Mouse (Mus musculus): Measurements from ENCODE around the gene Bean1. TPM values are rescaled to one million over a fixed set of nuclear protein-coding genes. Genes with fewer than 3 reads are reported as not detected.
A peak's percentile ranks its signal among the peaks of the same experiment; 100 is the strongest.

The Bean1 gene
- total and polyA plus RNA-seq, 3 experiments, result not detected

DNA sequence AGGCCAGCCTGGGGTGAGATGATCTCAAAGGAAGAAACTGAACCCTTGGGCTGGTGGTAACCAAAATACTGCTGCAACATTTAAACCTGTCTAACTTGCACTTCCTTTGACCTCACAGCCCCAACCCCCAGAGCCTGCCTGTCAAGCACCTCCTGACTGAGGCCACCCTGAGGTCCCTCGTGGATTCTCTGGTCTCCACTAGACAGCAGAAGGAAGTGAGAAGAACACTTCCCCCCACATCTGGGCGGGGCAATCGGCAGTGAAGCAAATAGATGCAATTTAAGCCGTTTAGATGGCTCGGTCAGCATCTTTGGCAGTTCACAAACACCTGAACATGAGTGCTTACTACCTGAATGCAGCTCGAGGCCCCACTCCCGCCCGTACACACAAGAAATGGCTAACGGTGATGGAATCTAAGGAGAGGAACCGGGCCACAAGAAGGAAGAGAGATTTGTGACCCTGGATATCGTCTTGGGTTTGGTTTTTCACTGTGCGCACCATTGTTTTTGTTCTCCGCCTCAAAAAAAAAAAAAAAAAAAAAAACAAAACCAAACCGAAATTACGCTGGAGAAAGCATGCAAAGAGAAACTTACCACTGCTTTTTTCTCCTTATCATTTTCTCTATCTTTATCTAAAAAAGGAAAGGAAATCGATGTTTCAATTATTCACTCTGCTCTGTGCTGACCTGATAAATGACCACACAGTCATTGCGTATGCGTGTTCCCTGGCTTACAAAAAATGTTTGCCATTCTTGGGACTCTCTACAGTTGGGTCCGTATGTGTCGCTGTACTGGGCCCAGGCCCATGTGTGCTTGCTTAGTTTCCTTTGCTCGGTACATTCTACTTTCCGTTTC lies 77.0 kb downstream of the Bean1 start:
- peaks cover 10 to 37% of the 10 kb centered on the region in 2 experiments for H3K4me1 ChIP-seq (ENCODE audit: control insufficient read depth in 1 of 2, insufficient read depth in 2 of 2, low read length in 2 of 2)
- peak overlapping the region; percentile 74 for H3K27ac ChIP-seq (ENCODE audit: control insufficient read depth, low read depth, low read length)
- H3K79me2 ChIP-seq (ENCODE audit: control insufficient read depth, insufficient read depth, low read length, poor library complexity), result peaks cover 7% of the 10 kb centered on the region
- no peaks in the 10 kb centered on the region for H3K27me3 ChIP-seq (ENCODE audit: control insufficient read depth in 1 of 2, insufficient read depth in 2 of 2, low read length in 2 of 2)
- H3K4me3 ChIP-seq (ENCODE audit: control insufficient read depth in 1 of 2, insufficient read depth in 1 of 2, low read depth in 2 of 2, low read length in 2 of 2), result peak overlapping the region; percentile 90 to 94
- peak overlapping the region; percentile 91 for H3K9ac ChIP-seq (ENCODE audit: control insufficient read depth, low read depth, low read length, poor library complexity, severe bottlenecking)
- peak; percentile 78 for DNase-seq (ENCODE audit: low read depth, low spot score)
- H3K9me3 ChIP-seq (replicated peaks; ENCODE audit: insufficient read depth, low read length), result no peaks in the 10 kb centered on the region
- peaks cover 0 to 18% of the 10 kb centered on the region in 2 experiments; a peak in 2 of 4 replicates for H3K36me3 ChIP-seq (ENCODE audit: control insufficient read depth in 1 of 2, insufficient read depth in 2 of 2, low read length in 2 of 2)
- TF ChIP-seq CHD1 (IDR thresholded peaks at IDR 0.05; ENCODE audit: low read depth, low read length), result peak; percentile 92; the same call in 1 of the 2 replicates
- 0 out of 2 replicates have a peak, but pooled peaks have one; percentile 28 for TF ChIP-seq MYC (IDR thresholded peaks at IDR 0.05; ENCODE audit: low read depth, low read length)
- TF ChIP-seq USF2 (IDR thresholded peaks at IDR 0.05; ENCODE audit: borderline replicate concordance in 1 of 2, insufficient read depth in 1 of 2, low read depth in 1 of 2, low read length in 2 of 2), result no peak
- peak in 1 of 2 experiments; percentile 32; a peak in 1 of 4 replicates for TF ChIP-seq EP300 (IDR thresholded peaks at IDR 0.05; ENCODE audit: low read depth in 1 of 2, low read length in 2 of 2)
- TF ChIP-seq MEF2A (IDR thresholded peaks at IDR 0.05; ENCODE audit: extremely low read depth, insufficient replicate concordance, low read depth, low read length, poor library complexity, severe bottlenecking), result no peak
- peak; percentile 0; the same call in 1 of the 2 replicates for TF ChIP-seq MXI1 (IDR thresholded peaks at IDR 0.05; ENCODE audit: low read depth, low read length)
- TF ChIP-seq POLR2A (IDR thresholded peaks at IDR 0.05; ENCODE audit: control insufficient read depth in 1 of 2, insufficient read depth in 1 of 2, low read depth in 1 of 2, low read length in 2 of 2, poor library complexity in 1 of 2), result peak; percentile 40 to 41; a peak in 1 of 4 replicates
- TF ChIP-seq SIN3A (IDR thresholded peaks at IDR 0.05; ENCODE audit: low read length), result peak; percentile 13
- peak; percentile 26; the same call in 1 of the 2 replicates for TF ChIP-seq MAX (IDR thresholded peaks at IDR 0.05; ENCODE audit: low read length)
- TF ChIP-seq TCF12 (IDR thresholded peaks at IDR 0.05; ENCODE audit: low read depth, low read length), result peak; percentile 7; the same call in 1 of the 2 replicates
- TF ChIP-seq ZNF384 (IDR thresholded peaks at IDR 0.05; ENCODE audit: low read depth, low read length), result peak; percentile 87
- peak; percentile 50; the same call in 1 of the 2 replicates for TF ChIP-seq GATA1 (IDR thresholded peaks at IDR 0.05; ENCODE audit: low read depth, low read length)
- TF ChIP-seq NRF1 (IDR thresholded peaks at IDR 0.05; ENCODE audit: insufficient read depth, low read depth, low read length, poor library complexity, severe bottlenecking), result no peak

DNA sequence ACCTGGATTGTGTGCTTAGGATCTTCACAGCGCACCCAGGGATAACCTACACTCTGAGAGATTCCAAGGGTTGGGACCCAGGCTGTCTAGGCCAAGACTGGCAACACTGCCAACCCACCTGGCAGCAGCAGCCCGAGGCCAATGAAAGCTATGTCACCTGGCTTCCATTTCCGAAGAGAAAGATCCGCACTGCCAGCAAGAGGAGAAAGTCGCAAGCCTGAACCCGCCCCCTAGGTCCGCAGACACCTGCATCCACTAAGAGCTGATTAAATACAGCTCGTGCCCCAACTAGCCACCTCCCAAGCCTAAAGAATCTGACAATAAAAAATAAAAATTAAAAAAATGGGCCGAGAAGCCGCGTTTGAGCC lies 77.7 kb downstream of the Bean1 start:
- peak; percentile 61 for DNase-seq (ENCODE audit: low read depth, low spot score)
- Histone ChIP-seq H3K27ac (ENCODE audit: control insufficient read depth, low read depth, low read length) (peak overlapping the region; percentile 74), H3K36me3 (ENCODE audit: control insufficient read depth in 1 of 2, insufficient read depth in 2 of 2, low read length in 2 of 2) (peaks cover 0 to 17% of the 10 kb centered on the region in 2 experiments; a peak in 2 of 4 replicates), H3K9me3 (replicated peaks; ENCODE audit: insufficient read depth, low read length) (no peaks in the 10 kb centered on the region), H3K9ac (ENCODE audit: control insufficient read depth, low read depth, low read length, poor library complexity, severe bottlenecking) (peak overlapping the region; percentile 91), H3K79me2 (ENCODE audit: control insufficient read depth, insufficient read depth, low read length, poor library complexity) (peaks cover 7% of the 10 kb centered on the region), H3K27me3 (ENCODE audit: control insufficient read depth in 1 of 2, insufficient read depth in 2 of 2, low read length in 2 of 2) (no peaks in the 10 kb centered on the region), H3K4me1 (ENCODE audit: control insufficient read depth in 1 of 2, insufficient read depth in 2 of 2, low read length in 2 of 2) (peaks cover 8 to 31% of the 10 kb centered on the region in 2 experiments), H3K4me3 (ENCODE audit: control insufficient read depth in 1 of 2, insufficient read depth in 1 of 2, low read depth in 2 of 2, low read length in 2 of 2) (peak overlapping the region; percentile 90 to 94)
- TF ChIP-seq RAD21 (IDR thresholded peaks at IDR 0.05; ENCODE audit: low read depth, low read length) (no peak), MXI1 (IDR thresholded peaks at IDR 0.05; ENCODE audit: low read depth, low read length) (peak; percentile 51), TCF12 (IDR thresholded peaks at IDR 0.05; ENCODE audit: low read depth, low read length) (0 out of 2 replicates have a peak, but pooled peaks have one; percentile 2)
